Mouse (Mus musculus) MEL (cell line): Measurements from ENCODE around the gene Msrb1.

ENCODE experiments used
- BHLHE40 ChIP-seq: IDR thresholded peaks from 2 replicates; pipeline ENCODE4 v1.6.1; 2012; ENCODE audit warnings: low read depth, mild to moderate bottlenecking, inconsistent platforms, low read length, improper control_type of control experiment, borderline replicate concordance
- GATA1 ChIP-seq: IDR thresholded peaks from 2 replicates; pipeline ENCODE4 v1.6.1; 2011; ENCODE audit warnings: low read depth, low read length, improper control_type of control experiment

- no peak for TF ChIP-seq BHLHE40
- TF ChIP-seq GATA1 = no peak
Observed at GRCm38 (mm10) chr17:24723881-24724180, 12.6 kb upstream of the Msrb1 start.
